Mouse (Mus musculus): ENCODE results near the gene Fam173a.
"Not testable (repeated sequence)": the region's sequence is repeated elsewhere in the genome, so short reads cannot be mapped to it uniquely, and the experiment has no call there.

Fam173a gene

DNA sequence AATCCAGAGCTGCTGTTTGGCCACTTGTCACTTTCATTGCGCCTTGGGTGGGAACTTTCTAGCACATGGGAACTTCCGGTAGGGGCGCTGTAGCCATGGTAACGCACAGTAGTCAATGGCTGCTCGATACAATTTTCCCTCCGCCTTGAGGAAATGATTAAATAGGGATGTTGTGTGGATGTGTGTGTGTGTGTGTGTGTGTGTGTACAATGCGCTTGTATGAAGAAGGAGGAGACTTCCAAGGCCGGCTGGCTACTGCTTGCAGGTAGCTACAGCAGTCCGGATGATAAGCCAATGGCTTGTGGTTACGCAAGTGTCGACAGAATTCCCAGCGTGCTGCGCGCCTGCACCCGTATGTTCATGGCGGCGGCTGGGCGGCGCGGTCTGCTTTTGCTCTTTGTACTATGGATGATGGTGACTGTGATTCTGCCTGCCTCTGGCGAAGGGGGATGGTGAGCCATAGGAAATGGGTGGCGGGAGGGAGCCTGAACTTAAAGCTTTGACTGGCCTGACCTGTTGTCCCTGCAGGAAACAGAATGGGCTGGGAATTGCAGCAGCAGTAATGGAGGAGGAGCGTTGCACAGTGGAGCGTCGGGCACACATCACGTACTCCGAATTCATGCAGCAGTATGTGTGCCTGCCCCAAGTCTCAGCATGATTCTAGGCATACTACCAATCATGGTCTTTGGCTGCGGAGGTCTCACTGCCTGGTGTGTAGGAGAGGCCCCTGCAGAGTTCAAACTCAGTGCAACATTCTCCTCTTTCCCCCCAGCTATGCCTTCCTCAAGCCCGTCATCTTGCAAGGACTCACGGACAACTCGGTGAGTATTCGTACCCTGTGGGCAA is 36.2 kb upstream of the Fam173a start, which contains the start of gene Jmjd8:
Jmjd8 (plus strand) TSS at position 156 of the 846 bp plus-strand sequence.
- DNase-seq (ENCODE audit: low spot score) = peak; percentile 69

DNA sequence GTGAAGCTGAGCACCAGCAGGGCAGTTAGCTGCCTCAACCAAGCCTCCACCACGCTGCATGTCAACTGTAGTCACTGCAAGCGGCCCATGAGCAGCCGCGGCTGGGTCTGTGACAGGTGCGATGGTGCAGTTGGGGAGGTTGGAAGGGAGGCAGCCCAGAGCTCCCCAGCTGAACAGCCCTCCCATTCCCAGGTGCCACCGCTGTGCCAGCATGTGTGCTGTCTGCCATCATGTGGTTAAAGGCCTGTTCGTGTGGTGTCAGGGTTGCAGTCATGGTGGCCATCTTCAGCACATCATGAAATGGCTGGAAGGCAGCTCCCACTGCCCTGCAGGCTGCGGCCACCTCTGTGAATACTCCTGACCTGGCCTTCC is 35.5 kb upstream of the Fam173a start:
- no peak for DNase-seq (ENCODE audit: low spot score)

DNA sequence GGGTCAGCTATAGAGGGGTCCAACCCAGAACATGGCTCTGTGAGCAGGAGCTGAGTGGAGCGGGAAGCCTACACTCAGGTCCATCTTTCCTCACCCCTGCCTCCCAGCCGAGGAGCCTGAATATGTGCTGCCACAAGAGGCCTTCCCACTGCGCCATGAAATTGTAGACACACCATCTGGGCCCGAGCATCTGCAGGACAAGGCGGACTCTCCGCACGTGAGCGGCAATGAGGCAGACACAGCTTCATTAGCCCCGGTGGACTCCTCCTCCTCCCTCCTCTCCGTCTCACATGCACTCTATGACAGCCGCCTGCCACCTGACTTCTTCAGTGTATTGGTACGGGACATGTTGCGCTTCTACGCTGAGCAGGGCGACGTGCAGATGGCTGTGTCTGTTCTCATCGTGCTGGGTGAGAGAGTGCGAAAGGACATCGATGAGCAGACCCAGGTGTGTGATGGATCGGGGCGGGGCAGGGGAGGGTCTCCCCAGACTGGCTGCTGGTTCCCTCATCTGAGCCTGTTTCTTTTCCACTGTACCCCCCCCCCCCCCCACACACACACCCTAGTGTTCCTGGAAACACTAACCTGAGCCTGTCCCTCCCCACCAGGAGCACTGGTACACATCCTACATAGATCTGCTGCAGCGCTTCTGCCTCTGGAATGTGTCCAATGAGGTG is 35.0 kb upstream of the Fam173a start:
- DNase-seq (ENCODE audit: low spot score) = no peak

DNA sequence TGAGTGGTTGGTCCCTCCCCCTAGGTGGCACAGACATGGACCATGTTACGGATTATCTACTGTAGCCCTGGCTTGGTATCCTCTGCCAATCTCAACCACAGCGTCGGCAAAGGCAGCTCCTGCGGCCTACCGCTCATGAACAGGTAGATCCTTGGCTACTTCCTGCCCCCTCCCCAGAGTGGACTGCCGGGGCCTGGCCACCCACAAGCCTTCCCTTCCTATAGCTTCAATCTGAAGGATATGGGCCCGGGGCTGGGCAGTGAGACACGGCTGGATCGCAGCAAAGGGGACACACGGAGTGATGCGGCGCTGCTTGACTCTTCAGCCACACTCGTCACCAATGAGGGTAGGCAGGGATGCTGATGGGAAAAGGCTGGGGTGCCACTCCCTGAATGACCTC is 34.3 kb upstream of the Fam173a start:
- DNase-seq (ENCODE audit: low spot score) = no peak

DNA sequence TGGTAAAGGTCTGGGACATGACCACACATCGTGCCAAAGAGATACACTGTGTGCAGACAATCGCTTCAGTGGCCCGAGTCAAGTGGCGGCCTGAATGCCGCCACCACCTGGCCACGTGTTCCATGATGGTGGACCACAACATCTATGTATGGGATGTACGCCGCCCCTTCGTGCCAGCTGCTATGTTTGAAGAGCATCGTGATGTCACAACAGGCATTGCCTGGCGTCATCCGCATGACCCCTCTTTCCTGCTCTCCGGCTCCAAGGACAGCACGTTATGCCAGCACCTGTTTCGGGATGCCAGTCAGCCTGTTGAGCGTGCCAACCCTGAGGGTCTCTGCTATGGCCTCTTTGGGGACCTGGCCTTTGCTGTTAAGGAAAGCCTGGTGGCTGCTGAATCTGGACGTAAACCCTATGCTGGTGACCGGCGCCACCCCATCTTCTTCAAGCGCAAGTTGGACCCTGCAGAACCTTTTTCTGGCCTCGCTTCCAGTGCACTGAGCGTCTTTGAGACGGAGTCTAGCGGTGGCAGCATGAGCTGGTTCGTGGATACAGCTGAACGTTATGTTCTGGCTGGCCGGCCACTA is 33.4 kb upstream of the Fam173a start:
- no peak for DNase-seq (ENCODE audit: low spot score)

DNA sequence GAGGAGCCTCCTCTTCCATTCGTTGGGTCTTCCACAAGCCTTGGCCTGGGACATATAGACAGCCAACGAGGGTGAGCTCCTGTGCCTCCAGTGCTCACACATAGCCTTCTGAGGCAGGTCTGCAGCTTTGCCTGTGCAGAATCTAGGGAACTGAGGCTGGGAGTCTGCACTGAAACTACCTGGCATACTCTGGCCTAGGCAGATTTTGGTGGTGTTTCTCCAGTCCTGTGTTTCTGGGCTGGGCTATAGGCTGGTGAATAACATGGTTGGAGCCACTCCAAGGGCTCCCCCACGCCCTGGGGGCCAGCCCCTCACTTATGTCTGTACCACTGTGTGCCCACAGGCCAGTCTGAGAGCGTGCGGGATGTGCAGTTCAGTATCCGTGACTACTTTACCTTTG is 32.6 kb upstream of the Fam173a start:
- no peak for DNase-seq (ENCODE audit: low spot score)

DNA sequence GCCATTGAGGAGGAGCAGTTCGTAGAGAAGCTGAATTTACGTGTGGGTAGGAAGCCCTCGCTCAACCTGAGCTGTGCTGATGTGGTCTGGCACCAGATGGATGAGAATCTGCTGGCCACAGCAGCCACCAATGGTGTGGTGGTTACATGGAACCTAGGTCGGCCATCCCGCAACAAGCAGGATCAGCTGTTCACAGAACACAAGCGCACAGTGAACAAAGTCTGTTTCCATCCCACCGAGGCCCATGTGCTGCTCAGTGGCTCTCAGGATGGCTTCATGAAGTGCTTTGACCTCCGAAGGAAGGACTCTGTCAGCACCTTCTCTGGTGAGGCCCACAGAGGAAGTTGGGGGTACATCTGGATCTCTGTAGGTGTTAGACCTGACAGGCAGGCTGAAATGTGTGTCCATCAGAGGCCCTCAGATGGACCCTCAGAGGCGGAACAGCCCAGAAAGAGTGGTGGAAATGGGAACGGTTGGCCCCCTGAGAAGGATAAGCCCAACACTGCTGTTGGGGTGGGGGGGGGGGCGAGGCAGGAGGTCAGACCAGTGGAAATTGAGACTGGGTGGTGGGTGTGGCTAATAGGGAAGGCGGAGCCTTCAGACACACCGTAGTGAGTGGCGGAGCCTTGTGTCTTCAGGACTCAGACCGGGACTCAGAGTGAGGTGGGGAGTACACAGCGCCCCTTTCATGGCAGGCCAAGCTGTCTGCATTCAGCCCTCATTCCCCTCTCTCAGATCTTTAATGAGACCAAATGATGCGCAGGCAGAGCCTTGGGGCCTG is 31.9 kb upstream of the Fam173a start:
- DNase-seq (ENCODE audit: low spot score) = no peak

DNA sequence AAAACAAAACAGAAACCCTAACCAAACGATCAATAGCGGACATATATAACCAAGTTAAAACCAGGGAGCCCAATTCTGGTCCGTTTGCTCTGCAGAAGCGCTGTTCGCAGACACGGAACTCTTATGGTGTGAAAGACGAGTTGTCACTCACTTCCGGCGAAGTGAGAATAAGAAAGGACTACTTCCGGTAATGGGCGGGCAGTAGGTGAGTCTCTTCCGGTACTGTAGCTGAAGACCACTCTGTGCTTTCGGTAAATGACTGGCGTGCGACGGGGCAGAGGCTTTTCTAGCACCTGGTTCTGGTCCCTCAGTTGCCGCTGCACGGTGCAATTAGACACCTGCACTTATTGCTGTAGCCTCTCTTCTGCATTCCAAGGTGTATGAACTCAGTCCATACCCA is 30.8 kb upstream of the Fam173a start, which contains the start of gene Wdr24:
Wdr24 (plus strand) TSS at position 176 of the 400 bp plus-strand sequence.
- DNase-seq (ENCODE audit: low spot score) = no peak

DNA sequence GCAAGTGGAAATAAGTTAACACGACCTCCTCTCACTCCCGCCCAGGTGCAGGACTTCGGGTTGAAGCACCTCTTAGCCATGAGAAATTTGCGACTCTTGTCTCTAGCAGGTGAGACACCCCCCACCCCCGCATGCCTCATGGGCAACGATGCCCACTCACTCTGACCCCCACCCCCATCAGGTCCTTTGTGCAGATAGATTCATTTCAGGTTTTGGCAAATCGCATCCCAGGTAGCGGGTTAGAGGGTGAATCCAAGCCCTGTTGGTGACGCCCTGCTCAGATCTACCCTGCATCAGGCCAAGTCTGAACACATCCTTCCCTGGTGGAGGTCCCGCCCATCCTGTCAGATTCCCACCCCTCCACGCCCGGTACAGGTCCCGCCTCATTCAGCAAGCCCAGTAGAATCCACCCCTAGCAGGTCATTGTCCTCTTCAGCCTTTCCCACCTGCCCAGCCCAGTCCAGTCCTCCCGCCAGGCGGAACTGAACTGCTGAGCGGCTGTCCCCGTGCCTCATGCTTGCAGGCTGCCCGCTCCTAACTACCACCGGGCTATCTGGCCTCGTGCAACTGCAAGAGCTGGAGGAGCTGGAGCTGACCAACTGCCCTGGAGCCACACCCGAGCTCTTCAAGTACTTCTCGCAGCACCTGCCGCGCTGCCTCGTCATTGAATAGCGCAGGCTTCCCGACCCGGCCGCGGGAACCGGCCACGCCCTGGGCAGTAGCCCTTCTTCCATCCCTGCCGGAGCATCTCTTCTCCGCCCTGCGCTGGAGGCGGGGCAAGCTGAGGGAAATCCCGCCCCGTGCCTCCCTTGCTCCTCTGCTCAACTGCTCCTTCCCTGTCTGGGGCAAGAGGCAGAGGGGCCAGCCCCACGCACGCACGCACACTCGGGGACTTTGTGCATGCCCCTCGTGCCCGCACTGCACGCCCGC is 26.4 kb upstream of the Fam173a start:
- DNase-seq (ENCODE audit: low spot score) = no peak

DNA sequence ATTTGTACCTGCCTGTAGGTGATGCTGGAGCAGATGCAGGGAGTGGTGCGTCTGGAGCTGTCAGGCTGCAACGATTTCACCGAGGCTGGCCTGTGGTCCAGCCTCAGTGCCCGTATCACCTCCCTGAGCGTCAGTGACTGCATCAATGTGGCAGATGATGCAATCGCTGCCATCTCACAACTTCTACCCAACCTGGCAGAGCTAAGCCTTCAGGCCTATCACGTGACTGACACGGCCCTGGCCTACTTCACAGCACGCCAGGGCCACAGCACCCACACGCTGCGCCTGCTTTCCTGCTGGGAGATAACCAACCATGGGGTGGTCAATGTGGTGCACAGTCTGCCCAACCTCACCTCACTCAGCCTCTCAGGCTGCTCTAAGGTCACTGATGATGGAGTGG is 25.0 kb upstream of the Fam173a start:
- DNase-seq (ENCODE audit: low spot score) = no peak

DNA sequence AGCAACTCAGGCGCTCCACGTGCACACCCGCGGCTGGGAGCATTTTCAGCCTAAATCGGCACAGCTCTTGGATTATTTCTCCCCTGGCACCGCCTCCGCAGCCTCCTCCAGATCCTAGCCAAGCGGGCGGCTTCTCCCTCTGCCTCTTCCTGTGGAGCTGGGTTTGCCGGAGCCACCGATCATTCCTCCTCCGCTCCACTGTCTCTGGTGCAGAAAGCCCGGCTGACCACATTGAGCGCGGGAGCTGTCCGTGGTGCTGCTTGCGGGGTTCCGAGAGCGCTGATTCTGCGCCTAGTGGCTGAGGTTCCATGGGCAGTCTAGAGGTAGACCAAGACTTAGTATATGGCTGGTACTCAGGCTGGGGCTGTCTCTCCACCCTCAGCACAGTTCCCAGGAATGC is 20.8 kb upstream of the Fam173a start:
- peak; percentile 92 for DNase-seq (ENCODE audit: low spot score)

DNA sequence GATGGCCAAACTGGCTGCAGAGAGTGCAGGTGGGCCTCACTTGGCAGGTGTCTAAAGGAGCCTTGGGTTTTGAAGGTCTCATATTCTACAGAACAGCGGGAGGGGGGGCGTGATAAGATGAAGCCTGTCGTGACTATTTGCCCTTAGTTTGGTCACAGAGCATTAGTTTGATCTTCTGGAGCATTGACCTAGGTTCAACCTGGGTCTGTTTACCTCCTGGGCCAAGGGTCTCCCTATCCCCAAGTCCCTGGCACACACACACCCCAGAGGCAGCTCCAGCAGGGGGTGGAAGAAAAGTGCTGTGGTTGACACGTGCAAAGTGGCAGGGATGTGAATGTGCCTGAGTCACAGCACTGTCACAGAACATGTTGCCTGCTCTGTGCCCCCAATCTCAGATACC is 18.2 kb upstream of the Fam173a start:
- no peak for DNase-seq (ENCODE audit: low spot score)

DNA sequence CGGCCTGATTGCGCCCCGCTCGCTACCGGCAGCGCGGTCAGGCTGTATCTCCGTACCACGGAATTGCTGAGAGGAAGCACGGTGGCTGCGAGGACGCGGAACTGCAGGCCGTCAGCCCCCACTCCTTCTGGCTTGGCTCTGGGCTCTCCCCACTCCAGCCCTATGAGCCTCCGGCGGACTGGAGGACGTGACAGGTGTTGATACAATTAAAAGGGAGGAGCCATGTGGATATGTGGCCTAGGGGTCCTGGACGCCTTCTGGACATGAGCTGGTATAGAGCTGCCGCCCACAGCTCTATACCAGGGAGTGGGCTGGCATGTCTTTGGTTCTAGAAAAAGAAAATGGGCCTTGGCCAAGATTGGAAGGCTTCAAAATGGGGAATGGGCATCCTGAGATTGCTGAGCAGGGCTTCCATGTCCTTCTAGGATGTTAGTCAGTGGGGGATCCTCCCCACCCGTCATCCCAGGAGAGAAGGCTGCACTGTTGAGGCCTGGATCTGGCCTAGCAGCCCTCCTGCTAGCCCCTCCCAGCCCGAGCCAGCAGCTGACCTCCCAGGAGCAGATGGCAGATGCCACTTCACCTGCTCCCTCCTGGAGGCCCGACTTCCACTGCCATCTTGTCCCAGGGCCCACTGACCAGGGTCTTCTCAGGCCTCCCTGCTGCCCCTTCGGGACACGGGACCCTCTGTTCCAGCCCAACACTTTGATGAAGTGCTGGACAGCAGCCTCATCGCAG is 17.1 kb upstream of the Fam173a start:
- no peak for DNase-seq (ENCODE audit: low spot score)

DNA sequence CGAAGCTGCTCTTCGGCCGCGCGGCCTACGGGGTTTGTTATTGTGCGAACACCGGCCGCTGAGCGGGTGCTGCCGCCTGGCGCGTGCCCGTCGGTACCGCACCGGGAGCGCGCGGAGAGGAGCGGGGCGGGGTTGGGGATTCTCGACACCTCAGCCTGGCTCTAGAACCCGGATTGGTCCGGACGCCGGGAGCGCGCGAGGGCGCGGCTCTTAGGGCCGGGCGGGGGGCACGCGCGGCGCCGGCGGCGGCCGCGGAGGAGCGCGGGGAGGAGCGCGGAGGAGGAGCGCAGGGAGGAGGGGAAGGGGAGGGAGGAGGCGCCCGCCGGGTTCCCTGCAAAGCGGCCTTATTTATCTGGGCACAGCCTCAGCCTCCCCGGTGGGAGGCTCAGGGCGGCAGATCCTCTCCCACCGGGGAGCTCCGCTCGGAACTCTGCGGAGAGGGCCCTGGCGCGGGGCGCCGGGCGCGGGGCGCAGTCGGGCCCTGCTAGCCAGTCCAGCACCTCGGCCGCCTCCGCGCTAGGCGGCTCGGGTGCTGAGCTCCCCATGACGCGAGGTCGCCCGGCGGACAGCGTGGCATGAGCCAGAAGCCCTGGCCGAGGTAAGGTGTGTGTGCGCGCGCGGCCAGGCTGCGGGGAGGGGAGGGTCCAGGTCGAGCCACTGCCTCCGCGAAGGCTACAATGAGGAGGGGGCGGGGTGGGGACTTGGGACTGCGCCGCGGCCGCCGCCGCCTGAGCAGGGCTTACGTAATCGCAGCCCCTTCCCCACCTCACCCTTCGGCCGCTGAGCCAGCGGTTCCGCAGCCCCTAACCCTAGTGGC is 16.3 kb upstream of the Fam173a start, which contains the start of gene Fbxl16:
Fbxl16 (plus strand) TSS at position 297 of the 817 bp plus-strand sequence.
- no peak for DNase-seq (ENCODE audit: low spot score)

DNA sequence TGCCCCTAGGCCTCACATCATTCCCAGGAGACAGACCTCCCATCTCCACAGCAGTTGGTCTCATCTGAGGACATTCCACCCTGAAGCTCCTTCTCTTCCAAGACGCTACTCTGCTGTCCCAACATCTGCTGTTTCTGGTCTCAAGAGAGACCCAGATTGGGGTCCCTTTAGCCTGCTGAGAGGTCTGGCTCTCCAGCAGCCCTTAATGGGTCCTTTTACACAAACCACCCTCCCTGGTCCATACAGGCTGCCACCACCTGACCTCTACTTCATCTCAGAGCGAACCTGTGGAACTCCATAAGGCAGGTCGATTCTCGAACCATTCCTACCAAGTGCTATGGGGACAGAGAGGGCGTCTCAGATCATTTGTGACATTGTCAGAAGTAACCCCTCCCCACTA is 15.3 kb upstream of the Fam173a start:
- DNase-seq (ENCODE audit: low spot score) = no peak

DNA sequence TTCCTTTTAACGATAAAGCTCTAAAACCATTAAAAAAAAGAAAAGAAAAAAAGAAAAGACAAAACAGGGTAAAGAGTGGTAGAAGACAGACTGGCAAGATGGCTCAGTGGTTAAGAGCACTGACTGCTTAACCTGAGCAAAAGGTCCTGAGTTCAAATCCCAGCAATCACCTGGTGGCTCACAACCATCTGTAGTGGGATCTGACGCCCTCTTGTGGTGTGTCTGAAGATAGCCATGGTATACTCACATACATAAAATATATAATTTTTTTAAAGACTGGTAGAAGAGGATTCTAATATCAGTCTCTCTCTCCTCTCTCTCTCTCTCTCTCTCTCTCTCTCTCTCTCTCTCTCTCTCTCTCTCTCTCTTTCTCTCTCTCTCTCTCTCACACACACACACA is 14.8 kb upstream of the Fam173a start:
- not testable (repeated sequence) for DNase-seq (ENCODE audit: low spot score)

DNA sequence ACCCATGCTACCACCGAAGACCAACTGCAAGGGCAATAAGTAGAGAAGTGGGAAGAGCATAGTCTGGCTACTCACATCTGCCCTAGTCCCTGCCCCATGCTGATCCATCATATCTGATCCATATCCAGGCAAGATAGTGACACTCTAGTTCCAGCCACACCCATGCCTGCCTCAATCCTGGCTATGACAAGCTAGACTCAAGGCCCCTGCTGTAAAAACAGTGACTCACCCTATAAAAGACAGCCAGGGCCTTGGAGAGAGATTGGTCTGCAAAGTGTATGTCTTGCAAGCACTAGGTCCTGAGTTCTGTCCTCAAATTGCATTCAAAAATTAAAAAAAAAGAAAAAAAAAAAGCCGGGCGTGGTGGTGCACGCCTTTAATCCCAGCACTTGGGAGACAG is 13.8 kb upstream of the Fam173a start:
- DNase-seq (ENCODE audit: low spot score) = no peak

DNA sequence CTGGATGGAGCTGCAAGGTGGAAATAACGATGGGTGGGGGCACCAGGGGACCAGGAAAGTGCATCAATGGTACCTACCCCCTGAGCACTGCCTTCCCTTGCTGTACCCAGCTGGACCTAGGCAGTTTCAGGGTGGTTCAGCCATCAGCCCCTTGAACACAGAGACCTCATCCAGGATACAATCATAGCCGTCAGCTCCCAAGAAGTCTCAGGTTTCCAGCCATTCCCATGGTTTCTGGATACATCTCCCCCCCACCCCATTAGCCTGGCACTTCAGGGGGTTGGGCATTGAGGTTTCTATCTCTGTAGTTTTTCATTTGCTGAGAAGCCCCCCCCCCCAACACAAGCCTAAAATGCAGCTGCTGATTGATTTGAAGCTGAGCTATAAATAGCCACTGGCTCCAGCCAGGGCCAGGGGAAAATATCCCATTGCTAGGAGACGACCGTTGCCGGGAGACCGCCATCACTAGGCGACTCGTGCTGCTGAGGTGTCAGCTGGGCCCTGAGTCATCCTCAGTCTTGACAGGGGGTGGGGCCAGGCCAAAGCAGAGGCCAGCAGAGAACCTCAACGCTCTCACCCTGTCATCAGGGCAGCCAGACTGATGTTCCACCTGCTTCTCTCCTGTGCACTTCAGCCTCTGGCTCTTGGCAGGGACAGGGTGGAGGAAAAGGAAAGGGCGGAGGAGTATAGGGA is 10.3 kb upstream of the Fam173a start:
- DNase-seq (ENCODE audit: low spot score) = no peak

DNA sequence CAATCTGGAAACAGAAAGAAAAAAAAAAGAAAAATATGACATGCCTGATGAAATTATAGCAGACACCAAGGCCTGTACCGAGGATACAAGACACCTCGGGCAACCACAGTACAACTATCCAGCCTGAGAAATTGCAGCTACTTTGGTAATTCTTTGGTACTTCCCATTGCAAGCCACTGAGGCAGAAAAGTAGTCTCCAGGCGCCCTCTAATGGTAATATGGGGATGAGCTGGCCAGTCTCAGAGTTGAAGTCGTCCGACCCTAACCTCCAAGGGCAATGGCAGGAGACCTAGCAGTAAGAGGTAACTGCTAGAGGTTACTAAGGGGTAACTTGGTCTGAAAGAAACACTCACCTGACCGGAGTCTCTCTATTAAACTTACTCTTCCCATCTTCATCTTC is 8.3 kb upstream of the Fam173a start:
- DNase-seq (ENCODE audit: low spot score) = no peak
